Mouse (Mus musculus): Measurements from ENCODE around the gene Itpk1. TPM values are rescaled to one million over a fixed set of nuclear protein-coding genes. Genes with fewer than 3 reads are reported as not detected.

The Itpk1 gene
- polyA plus RNA-seq, 1 experiment from 2014 or later = 21.9 TPM

- no peaks in the 10 kb centered on the region for H3K36me3 ChIP-seq (ENCODE audit: control insufficient read depth, insufficient read depth, low read length)
- 68% methylated on average over 2 of the region's 2 CpGs for WGBS
- ATAC-seq (ENCODE audit: insufficient read depth, low FRiP score) = no peak
Measured at GRCm38 (mm10) chr12:102566951-102567350, 137.8 kb downstream of the Itpk1 start.

GRCm38 (mm10) chr12:102565086-102565485, 139.6 kb downstream of the Itpk1 start:
- H3K4me1 ChIP-seq (ENCODE audit: control insufficient read depth, insufficient read depth, low read length) = no peaks in the 10 kb centered on the region
- H3K27me3 ChIP-seq (ENCODE audit: control insufficient read depth, insufficient read depth, low read length) = no peaks in the 10 kb centered on the region
- no peak overlapping the region for H3K4me3 ChIP-seq (replicated peaks; ENCODE audit: low read length)
- ATAC-seq (ENCODE audit: insufficient read depth, low FRiP score) = no peak
- no peak overlapping the region for H3K27ac ChIP-seq (ENCODE audit: low read length)
- no peaks in the 10 kb centered on the region for H3K36me3 ChIP-seq (ENCODE audit: control insufficient read depth, insufficient read depth, low read length)
- no peaks in the 10 kb centered on the region for H3K9me3 ChIP-seq (replicated peaks; ENCODE audit: control insufficient read depth, low read length)
- H3K4me2 ChIP-seq (ENCODE audit: low read depth, low read length) = no peak overlapping the region
- H3K9ac ChIP-seq (ENCODE audit: low read length) = no peak overlapping the region
- 62% methylated on average over 6 of the region's 6 CpGs for WGBS

More at GRCm38 (mm10) chr12:102566951-102567350, 137.8 kb downstream of the Itpk1 start:
- Histone ChIP-seq H3K4me1 (ENCODE audit: control insufficient read depth, insufficient read depth, low read length) (no peaks in the 10 kb centered on the region), H3K27ac (ENCODE audit: low read length) (no peak overlapping the region), H3K9me3 (replicated peaks; ENCODE audit: control insufficient read depth, low read length) (no peaks in the 10 kb centered on the region), H3K9ac (ENCODE audit: low read length) (no peak overlapping the region), H3K4me2 (ENCODE audit: low read depth, low read length) (no peak overlapping the region), H3K4me3 (replicated peaks; ENCODE audit: low read length) (no peak overlapping the region), H3K27me3 (ENCODE audit: control insufficient read depth, insufficient read depth, low read length) (no peaks in the 10 kb centered on the region)

GRCm38 (mm10) chr12:102557372-102557771, 147.4 kb downstream of the Itpk1 start:
- Histone ChIP-seq H3K27me3 (ENCODE audit: control insufficient read depth, insufficient read depth, low read length) (peaks cover 9% of the 10 kb centered on the region), H3K4me1 (ENCODE audit: control insufficient read depth, insufficient read depth, low read length) (no peaks in the 10 kb centered on the region), H3K4me3 (replicated peaks; ENCODE audit: low read length) (no peak overlapping the region), H3K36me3 (ENCODE audit: control insufficient read depth, insufficient read depth, low read length) (no peaks in the 10 kb centered on the region), H3K9me3 (replicated peaks; ENCODE audit: control insufficient read depth, low read length) (no peaks in the 10 kb centered on the region), H3K27ac (ENCODE audit: low read length) (no peak overlapping the region), H3K9ac (ENCODE audit: low read length) (no peak overlapping the region), H3K4me2 (ENCODE audit: low read depth, low read length) (no peak overlapping the region)
- ATAC-seq (ENCODE audit: insufficient read depth, low FRiP score) = no peak
- WGBS = 77% methylated on average over 5 of the region's 5 CpGs

DNA sequence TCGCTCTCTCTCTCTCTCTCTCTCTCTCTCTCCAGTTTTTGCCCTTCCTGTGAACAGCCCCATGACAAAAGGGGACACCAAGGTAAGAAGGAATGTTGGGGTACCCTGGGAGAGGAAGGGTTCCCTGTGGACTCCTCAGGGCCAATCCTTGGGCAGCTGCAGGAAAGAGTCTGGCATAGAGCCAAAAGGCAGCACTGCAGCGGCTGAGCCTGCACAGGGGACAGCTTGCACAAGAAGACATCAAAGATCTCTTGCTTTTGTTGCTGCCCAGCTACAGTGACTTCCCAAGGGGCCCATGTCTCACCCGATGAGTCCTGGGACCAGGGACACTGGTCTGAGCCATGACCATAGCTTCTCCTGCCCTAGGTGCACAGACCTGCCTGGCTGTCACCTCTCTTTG, 148.9 kb downstream of the Itpk1 start:
- H3K4me1 ChIP-seq (ENCODE audit: control insufficient read depth, insufficient read depth, low read length) = no peaks in the 10 kb centered on the region
- 59% methylated on average over 3 of the region's 3 CpGs for WGBS
- no peak overlapping the region for H3K27ac ChIP-seq (ENCODE audit: low read length)
- ATAC-seq (ENCODE audit: insufficient read depth, low FRiP score) = no peak
- H3K36me3 ChIP-seq (ENCODE audit: control insufficient read depth, insufficient read depth, low read length) = no peaks in the 10 kb centered on the region
- H3K9ac ChIP-seq (ENCODE audit: low read length) = no peak overlapping the region
- peaks cover 9% of the 10 kb centered on the region for H3K27me3 ChIP-seq (ENCODE audit: control insufficient read depth, insufficient read depth, low read length)
- H3K4me2 ChIP-seq (ENCODE audit: low read depth, low read length) = no peak overlapping the region
- H3K9me3 ChIP-seq (replicated peaks; ENCODE audit: control insufficient read depth, low read length) = no peaks in the 10 kb centered on the region
- no peak overlapping the region for H3K4me3 ChIP-seq (replicated peaks; ENCODE audit: low read length)

- H3K4me2 ChIP-seq (ENCODE audit: low read depth, low read length) = peak within 1 kb of the TSS; percentile 33
- WGBS = 4% methylated on average over 48 of the region's 48 CpGs
- H3K4me3 ChIP-seq (replicated peaks; ENCODE audit: low read length) = peak within 1 kb of the TSS; percentile 24; the same call in 1 of the 2 replicates
- peaks cover 9% of the 10 kb centered on the region for H3K27me3 ChIP-seq (ENCODE audit: control insufficient read depth, insufficient read depth, low read length)
- no peak within 1 kb of the TSS for H3K9ac ChIP-seq (ENCODE audit: low read length)
- no peaks in the 10 kb centered on the region for H3K9me3 ChIP-seq (replicated peaks; ENCODE audit: control insufficient read depth, low read length)
- H3K36me3 ChIP-seq (ENCODE audit: control insufficient read depth, insufficient read depth, low read length) = no peaks in the 10 kb centered on the region
- no peaks in the 10 kb centered on the region for H3K4me1 ChIP-seq (ENCODE audit: control insufficient read depth, insufficient read depth, low read length)
- peak; percentile 54; the same call in 1 of the 2 replicates for ATAC-seq (ENCODE audit: insufficient read depth, low FRiP score)
- no peak within 1 kb of the TSS for H3K27ac ChIP-seq (ENCODE audit: low read length)
Measured at GRCm38 (mm10) chr12:102554721-102555516, 149.8 kb downstream of the Itpk1 start, which contains the start of gene Chga. Gene Chga (plus strand): TSS chr12:102554969.

DNA sequence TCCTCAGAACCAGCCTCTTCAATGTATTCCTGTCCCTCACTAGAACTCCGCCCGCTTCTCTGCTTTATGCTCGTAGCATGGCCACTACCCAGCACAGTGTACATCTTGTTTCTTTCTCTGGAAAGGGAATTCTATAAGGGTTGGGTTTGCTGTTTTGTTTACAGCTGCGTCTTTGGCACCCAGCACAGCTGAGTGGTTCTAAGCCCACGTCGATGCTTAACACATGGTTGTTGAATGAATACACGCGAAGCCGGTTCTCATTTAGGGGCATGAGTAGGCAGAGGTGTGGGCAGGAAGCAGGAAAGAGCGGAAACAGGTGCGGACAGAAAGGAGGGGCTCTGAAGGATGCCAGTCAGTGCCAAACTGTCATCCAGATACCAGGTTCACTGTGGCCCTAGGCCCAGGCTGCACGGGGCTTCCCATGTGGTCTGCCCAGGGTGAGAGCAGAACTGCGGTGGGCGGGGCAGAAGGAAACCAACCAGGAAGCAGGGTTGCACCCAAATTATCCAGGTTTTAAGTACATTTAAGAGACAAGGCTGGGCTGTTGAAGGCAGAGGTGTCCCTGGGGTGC, 150.9 kb downstream of the Itpk1 start:
- no peak for ATAC-seq (ENCODE audit: insufficient read depth, low FRiP score)
- Histone ChIP-seq H3K9ac (ENCODE audit: low read length) (no peak overlapping the region), H3K36me3 (ENCODE audit: control insufficient read depth, insufficient read depth, low read length) (no peaks in the 10 kb centered on the region), H3K4me1 (ENCODE audit: control insufficient read depth, insufficient read depth, low read length) (no peaks in the 10 kb centered on the region), H3K27ac (ENCODE audit: low read length) (no peak overlapping the region), H3K27me3 (ENCODE audit: control insufficient read depth, insufficient read depth, low read length) (peaks cover 9% of the 10 kb centered on the region), H3K9me3 (replicated peaks; ENCODE audit: control insufficient read depth, low read length) (no peaks in the 10 kb centered on the region), H3K4me3 (replicated peaks; ENCODE audit: low read length) (no peak overlapping the region), H3K4me2 (ENCODE audit: low read depth, low read length) (no peak overlapping the region)
- WGBS = 72% methylated on average over 14 of the region's 14 CpGs

GRCm38 (mm10) chr12:102552001-102552400, 152.7 kb downstream of the Itpk1 start:
- no peak overlapping the region for H3K4me3 ChIP-seq (replicated peaks; ENCODE audit: low read length)
- H3K9me3 ChIP-seq (replicated peaks; ENCODE audit: control insufficient read depth, low read length) = no peaks in the 10 kb centered on the region
- no peak overlapping the region for H3K27ac ChIP-seq (ENCODE audit: low read length)
- H3K9ac ChIP-seq (ENCODE audit: low read length) = no peak overlapping the region
- no peak overlapping the region for H3K4me2 ChIP-seq (ENCODE audit: low read depth, low read length)
- peaks cover 9% of the 10 kb centered on the region for H3K27me3 ChIP-seq (ENCODE audit: control insufficient read depth, insufficient read depth, low read length)
- no peaks in the 10 kb centered on the region for H3K36me3 ChIP-seq (ENCODE audit: control insufficient read depth, insufficient read depth, low read length)
- 72% methylated on average over 6 of the region's 6 CpGs for WGBS
- ATAC-seq (ENCODE audit: insufficient read depth, low FRiP score) = no peak
- no peaks in the 10 kb centered on the region for H3K4me1 ChIP-seq (ENCODE audit: control insufficient read depth, insufficient read depth, low read length)

- no peak for ATAC-seq (ENCODE audit: insufficient read depth, low FRiP score)
Measured at GRCm38 (mm10) chr12:102551186-102551585, 153.5 kb downstream of the Itpk1 start.

GRCm38 (mm10) chr12:102550529-102550928, 154.2 kb downstream of the Itpk1 start:
- Histone ChIP-seq H3K27me3 (ENCODE audit: control insufficient read depth, insufficient read depth, low read length) (peaks cover 9% of the 10 kb centered on the region), H3K36me3 (ENCODE audit: control insufficient read depth, insufficient read depth, low read length) (no peaks in the 10 kb centered on the region), H3K9me3 (replicated peaks; ENCODE audit: control insufficient read depth, low read length) (no peaks in the 10 kb centered on the region), H3K4me2 (ENCODE audit: low read depth, low read length) (no peak overlapping the region), H3K27ac (ENCODE audit: low read length) (no peak overlapping the region), H3K9ac (ENCODE audit: low read length) (no peak overlapping the region), H3K4me3 (replicated peaks; ENCODE audit: low read length) (no peak overlapping the region), H3K4me1 (ENCODE audit: control insufficient read depth, insufficient read depth, low read length) (no peaks in the 10 kb centered on the region)
- 1% methylated on average over 11 of the region's 11 CpGs for WGBS
- ATAC-seq (ENCODE audit: insufficient read depth, low FRiP score) = peak; percentile 66; the same call in 1 of the 2 replicates

More at GRCm38 (mm10) chr12:102551186-102551585, 153.5 kb downstream of the Itpk1 start:
- Histone ChIP-seq H3K27me3 (ENCODE audit: control insufficient read depth, insufficient read depth, low read length) (peaks cover 9% of the 10 kb centered on the region), H3K36me3 (ENCODE audit: control insufficient read depth, insufficient read depth, low read length) (no peaks in the 10 kb centered on the region), H3K4me3 (replicated peaks; ENCODE audit: low read length) (no peak overlapping the region), H3K4me2 (ENCODE audit: low read depth, low read length) (no peak overlapping the region), H3K27ac (ENCODE audit: low read length) (no peak overlapping the region), H3K9ac (ENCODE audit: low read length) (no peak overlapping the region), H3K4me1 (ENCODE audit: control insufficient read depth, insufficient read depth, low read length) (no peaks in the 10 kb centered on the region), H3K9me3 (replicated peaks; ENCODE audit: control insufficient read depth, low read length) (no peaks in the 10 kb centered on the region)
- 79% methylated on average over 3 of the region's 3 CpGs for WGBS
